Mouse (Mus musculus) small intestine, adult 2 months (tissue): Measurements from ENCODE around the gene Ncor1. TPM values are rescaled to one million over a fixed set of nuclear protein-coding genes. Genes with fewer than 3 reads are reported as not detected.
"Not testable (repeated sequence)": the region's sequence is repeated elsewhere in the genome, so short reads cannot be mapped to it uniquely, and the experiment has no call there.

Experiments
- H3K27ac ChIP-seq: fragments of 200-500 bp; 2 replicates; pipeline ENCODE4 v1.5.1; 2012; ENCODE audit warnings: low read depth, low read length, control low read depth, inconsistent platforms; ENCODE audit not compliant: insufficient read depth
- H3K27me3 ChIP-seq: fragments of 200-500 bp; 2 replicates; pipeline ENCODE4 v1.6.1; 2012; ENCODE audit warnings: mild to moderate bottlenecking, moderate library complexity, low read length, inconsistent platforms; ENCODE audit not compliant: control insufficient read depth, insufficient read depth
- H3K36me3 ChIP-seq: fragments of 200-500 bp; 2 replicates; pipeline ENCODE4 v1.6.1; 2012; ENCODE audit warnings: mild to moderate bottlenecking, low read length, control low read depth, inconsistent platforms; ENCODE audit not compliant: control insufficient read depth, insufficient read depth
- H3K4me1 ChIP-seq: fragments of 200-500 bp; 2 replicates; pipeline ENCODE4 v1.6.1; 2012; ENCODE audit warnings: low read length, inconsistent platforms, mixed read lengths; ENCODE audit not compliant: control insufficient read depth, insufficient read depth, insufficient read length
- H3K4me3 ChIP-seq: fragments of 200-500 bp; 2 replicates; pipeline ENCODE4 v1.5.1; 2012; ENCODE audit warnings: low read depth, mild to moderate bottlenecking, control low read depth, inconsistent platforms, low read length, moderate library complexity
- CTCF ChIP-seq: fragments of 200-500 bp; IDR thresholded peaks from 2 replicates; pipeline ENCODE4 v1.5.1; 2012; ENCODE audit warnings: low read depth, mild to moderate bottlenecking, control low read depth, inconsistent platforms, low read length, moderate library complexity, mixed read lengths; ENCODE audit not compliant: insufficient replicate concordance, insufficient read length; ENCODE audit errors: extremely low read depth
- POLR2A ChIP-seq: fragments of 200-500 bp; IDR thresholded peaks from 2 replicates; pipeline ENCODE4 v1.6.1; 2012; ENCODE audit warnings: low read depth, mild to moderate bottlenecking, control low read depth, inconsistent platforms, low read length, moderate library complexity
- WGBS: fragments of 180-500 bp; shearing (Covaris S2); methylation state at CpG from one replicate; pipeline ENCODE4 v1.1.7; 2018; 5-methylcytosine and 5-hydroxymethylcytosine counted together
- polyA plus RNA-seq: library from polyadenylated mRNA; depleted of rRNA; stranded (reverse); fragments of >200 nt; gene quantifications from 2 replicates; pipeline ENCODE4 v1.2.3, GENCODE M21; 2012

Ncor1 gene
- polyA plus RNA-seq, 1 experiment = 130 TPM

- Histone ChIP-seq H3K4me3 (no peak overlapping the region), H3K27ac (no peak overlapping the region), H3K27me3 (no peaks in the 10 kb centered on the region), H3K36me3 (no peaks in the 10 kb centered on the region), H3K4me1 (peaks cover 11% of the 10 kb centered on the region; the same call in 1 of the 2 replicates)
- no peak for TF ChIP-seq CTCF
- no peak for TF ChIP-seq POLR2A
- WGBS = 70% methylated on average over 5 of the region's 5 CpGs
These were observed 15.2 kb upstream of the Ncor1 start for GRCm38 (mm10) chr11:62473516-62473915.

GRCm38 (mm10) chr11:62470451-62470850 lies 12.1 kb upstream of the Ncor1 start:
- 87% methylated on average over 6 of the region's 6 CpGs for WGBS
- TF ChIP-seq CTCF = no peak
- TF ChIP-seq POLR2A = no peak

GRCm38 (mm10) chr11:62467289-62467688 lies 8.9 kb upstream of the Ncor1 start:
- not testable (repeated sequence) for H3K27me3 ChIP-seq, H3K4me3 ChIP-seq, H3K4me1 ChIP-seq, H3K36me3 ChIP-seq, H3K27ac ChIP-seq

More at GRCm38 (mm10) chr11:62470451-62470850, 12.1 kb upstream of the Ncor1 start:
- Histone ChIP-seq H3K4me1 (peaks cover 3% of the 10 kb centered on the region; the same call in 1 of the 2 replicates), H3K27ac (no peak overlapping the region), H3K4me3 (no peak overlapping the region), H3K36me3 (no peaks in the 10 kb centered on the region), H3K27me3 (no peaks in the 10 kb centered on the region)

GRCm38 (mm10) chr11:62466546-62466945 lies 8.2 kb upstream of the Ncor1 start:
- H3K27me3 ChIP-seq = no peaks in the 10 kb centered on the region
- no peaks in the 10 kb centered on the region for H3K36me3 ChIP-seq
- H3K4me1 ChIP-seq = no peaks in the 10 kb centered on the region
- WGBS = 71% methylated on average over 3 of the region's 3 CpGs
- no peak for TF ChIP-seq CTCF
- TF ChIP-seq POLR2A = no peak
- H3K27ac ChIP-seq = no peak overlapping the region
- H3K4me3 ChIP-seq = no peak overlapping the region

- TF ChIP-seq CTCF = no peak
- no peak for TF ChIP-seq POLR2A
- WGBS = 95% methylated on average over 3 of the region's 3 CpGs
These were observed 7.5 kb upstream of the Ncor1 start for GRCm38 (mm10) chr11:62465849-62466248.

GRCm38 (mm10) chr11:62464696-62465095 lies 6.4 kb upstream of the Ncor1 start:
- no peak overlapping the region for H3K4me3 ChIP-seq
- 95% methylated on average over 3 of the region's 3 CpGs for WGBS

More at GRCm38 (mm10) chr11:62465849-62466248, 7.5 kb upstream of the Ncor1 start:
- no peaks in the 10 kb centered on the region for H3K4me1 ChIP-seq
- no peak overlapping the region for H3K27ac ChIP-seq
- H3K27me3 ChIP-seq = no peaks in the 10 kb centered on the region
- no peak overlapping the region for H3K4me3 ChIP-seq
- no peaks in the 10 kb centered on the region for H3K36me3 ChIP-seq

GRCm38 (mm10) chr11:62463225-62463915 lies 5.0 kb upstream of the Ncor1 start:
- TF ChIP-seq POLR2A = no peak
- TF ChIP-seq CTCF = no peak
- H3K27ac ChIP-seq = no peak overlapping the region
- no peak overlapping the region for H3K4me3 ChIP-seq
- 73% methylated on average over 2 of the region's 2 CpGs for WGBS
- no peaks in the 10 kb centered on the region for H3K36me3 ChIP-seq
- H3K4me1 ChIP-seq = peaks cover 3% of the 10 kb centered on the region; the same call in 1 of the 2 replicates
- H3K27me3 ChIP-seq = no peaks in the 10 kb centered on the region

More at GRCm38 (mm10) chr11:62464696-62465095, 6.4 kb upstream of the Ncor1 start:
- Histone ChIP-seq H3K27ac (no peak overlapping the region), H3K27me3 (no peaks in the 10 kb centered on the region), H3K4me1 (peaks cover 3% of the 10 kb centered on the region; the same call in 1 of the 2 replicates), H3K36me3 (no peaks in the 10 kb centered on the region)
- TF ChIP-seq POLR2A = no peak

GRCm38 (mm10) chr11:62462529-62462928 lies 4.2 kb upstream of the Ncor1 start:
- H3K27ac ChIP-seq, H3K36me3 ChIP-seq, H3K4me3 ChIP-seq, H3K27me3 ChIP-seq, H3K4me1 ChIP-seq: not testable (repeated sequence)
- WGBS = 94% methylated on average over 1 of the region's 1 CpGs
